Mouse (Mus musculus) limb, embryonic 15.5 days (tissue): Measurements from ENCODE around the gene Saxo1. TPM values are rescaled to one million over a fixed set of nuclear protein-coding genes. Genes with fewer than 3 reads are reported as not detected.
A peak's percentile ranks its signal among the peaks of the same experiment; 100 is the strongest.

Experiments
- ATAC-seq: fragments of 200-750 bp; cut with Nextera tagmentation; 2 replicates; pipeline ENCODE4 v1.8.0; 2017; ENCODE audit warnings: low read depth, moderate TSS enrichment; ENCODE audit not compliant: insufficient number of reproducible peaks, low FRiP score, low TSS enrichment
- H3K27ac ChIP-seq: fragments of 300-500 bp; sonication (generic); 2 replicates; pipeline ENCODE4 v1.5.1; 2015; ENCODE audit warnings: moderate library complexity, mild to moderate bottlenecking, inconsistent platforms
- H3K27me3 ChIP-seq: fragments of 300-500 bp; sonication (generic); 2 replicates; pipeline ENCODE4 v1.6.1; 2015; ENCODE audit warnings: inconsistent platforms
- H3K36me3 ChIP-seq: fragments of 300-500 bp; sonication (generic); 2 replicates; pipeline ENCODE4 v1.6.1; 2015; ENCODE audit warnings: inconsistent platforms
- H3K4me1 ChIP-seq: fragments of 300-500 bp; sonication (generic); 2 replicates; pipeline ENCODE4 v1.6.1; 2015; ENCODE audit warnings: inconsistent platforms
- H3K4me2 ChIP-seq: fragments of 300-500 bp; sonication (generic); 2 replicates; pipeline ENCODE4 v1.6.1; 2015; ENCODE audit warnings: mild to moderate bottlenecking, inconsistent platforms
- H3K4me3 ChIP-seq: fragments of 300-500 bp; sonication (generic); 2 replicates; pipeline ENCODE4 v1.5.1; 2015; ENCODE audit warnings: mild to moderate bottlenecking, inconsistent platforms
- H3K9ac ChIP-seq: fragments of 300-500 bp; sonication (generic); 2 replicates; pipeline ENCODE4 v1.6.1; 2015; ENCODE audit warnings: inconsistent platforms
- H3K9me3 ChIP-seq: fragments of 300-500 bp; sonication (generic); 2 replicates; pipeline ENCODE4 v1.6.1; 2016; ENCODE audit warnings: inconsistent platforms
- WGBS: fragments of 180-500 bp; shearing (Covaris S2); methylation state at CpG from one replicate; pipeline ENCODE4 v1.1.7; 2015; 5-methylcytosine and 5-hydroxymethylcytosine counted together
- polyA plus RNA-seq: library from polyadenylated mRNA; unstranded; fragments of >200 nt; fragmentation: Nextera tagmentation; extraction: Ambion mirVana; gene quantifications from 2 replicates; pipeline ENCODE4 v1.2.1, GENCODE M21; 2015

Saxo1 gene
- 0.17 and 0.65 TPM in 2 replicates for polyA plus RNA-seq

DNA sequence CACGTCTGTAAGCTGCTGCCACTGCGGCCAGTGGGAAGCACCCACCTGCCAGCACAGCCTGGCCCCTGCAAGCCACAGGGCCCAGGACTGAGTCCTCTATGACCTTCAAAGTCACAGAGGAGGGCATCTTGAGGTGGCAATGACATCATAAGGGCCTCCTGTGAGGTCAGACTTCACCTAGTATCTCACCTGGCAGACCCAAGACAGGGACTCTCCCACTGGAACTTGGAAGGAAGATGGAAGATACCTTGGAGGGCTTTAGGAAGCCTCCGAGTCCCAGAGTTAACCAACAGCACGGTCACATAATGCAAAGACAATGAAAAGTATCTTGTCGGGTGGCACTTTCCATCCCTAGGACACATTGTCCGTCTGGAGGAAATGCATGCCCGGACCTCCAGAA, at the start of gene Saxo1:
Gene Saxo1, minus strand, starts transcription at position 101 of the 400 bp plus-strand sequence.
- 92% methylated on average over 7 of the region's 7 CpGs for WGBS
- ATAC-seq, result no peak

DNA sequence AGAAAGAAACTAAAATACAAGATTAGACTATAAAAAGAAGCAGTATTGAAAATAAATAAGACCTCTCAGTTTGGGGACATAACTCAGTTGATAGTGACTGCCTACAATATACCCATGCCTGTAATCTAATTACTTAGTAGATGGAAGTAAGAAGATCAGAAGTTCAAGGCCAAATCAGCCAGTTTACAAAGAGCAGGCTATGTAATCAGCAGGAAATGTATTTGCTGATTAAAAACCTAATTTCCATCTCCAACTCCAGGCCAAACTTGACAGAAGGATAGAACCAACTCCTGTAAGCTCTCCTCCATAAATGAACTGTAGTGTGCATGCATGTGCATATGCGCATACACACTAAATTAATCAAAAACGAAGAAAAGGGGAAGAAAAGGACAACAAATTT, 33.2 kb upstream of the Saxo1 start:
- Histone ChIP-seq H3K4me2 (no peak overlapping the region), H3K36me3 (peaks cover 37% of the 10 kb centered on the region)
- WGBS, result 99% methylated on average over 2 of the region's 2 CpGs

More for the DNA sequence above, at the start of gene Saxo1:
- Histone ChIP-seq H3K27ac (no peak within 1 kb of the TSS), H3K4me2 (no peak within 1 kb of the TSS), H3K4me3 (no peak within 1 kb of the TSS), H3K27me3 (no peaks in the 10 kb centered on the region), H3K9me3 (no peaks in the 10 kb centered on the region), H3K4me1 (no peaks in the 10 kb centered on the region), H3K36me3 (no peaks in the 10 kb centered on the region), H3K9ac (no peak within 1 kb of the TSS)

DNA sequence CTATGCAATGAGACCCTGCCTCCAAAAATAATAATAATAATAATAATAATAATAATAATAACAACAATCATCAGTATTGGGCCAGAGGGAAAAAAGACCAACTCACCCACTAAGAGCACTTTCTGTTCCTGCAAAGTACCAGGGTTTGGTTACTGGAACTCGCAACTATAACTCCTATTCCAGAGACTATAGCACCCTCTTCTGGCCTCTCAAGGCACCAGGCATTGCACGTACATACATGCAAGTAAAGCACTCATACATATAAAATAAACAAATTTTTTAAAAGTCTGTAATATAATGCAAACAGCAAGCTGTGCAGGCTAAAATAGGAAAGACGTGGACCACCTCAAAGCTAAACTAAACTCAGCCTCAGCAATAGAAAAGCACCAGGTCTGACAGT, 30.1 kb upstream of the Saxo1 start:
- no peak overlapping the region for H3K4me2 ChIP-seq
- no peaks in the 10 kb centered on the region for H3K4me1 ChIP-seq
- peaks cover 60% of the 10 kb centered on the region for H3K36me3 ChIP-seq
- ATAC-seq, result no peak
- no peak overlapping the region for H3K4me3 ChIP-seq
- no peaks in the 10 kb centered on the region for H3K27me3 ChIP-seq
- H3K9ac ChIP-seq, result no peak overlapping the region
- H3K27ac ChIP-seq, result no peak overlapping the region
- WGBS, result 96% methylated on average over 3 of the region's 3 CpGs
- H3K9me3 ChIP-seq, result no peaks in the 10 kb centered on the region

More for the DNA sequence above, 33.2 kb upstream of the Saxo1 start:
- no peak overlapping the region for H3K27ac ChIP-seq
- no peak for ATAC-seq
- H3K9me3 ChIP-seq, result no peaks in the 10 kb centered on the region
- no peak overlapping the region for H3K9ac ChIP-seq
- H3K4me3 ChIP-seq, result no peak overlapping the region
- H3K27me3 ChIP-seq, result no peaks in the 10 kb centered on the region
- no peaks in the 10 kb centered on the region for H3K4me1 ChIP-seq

DNA sequence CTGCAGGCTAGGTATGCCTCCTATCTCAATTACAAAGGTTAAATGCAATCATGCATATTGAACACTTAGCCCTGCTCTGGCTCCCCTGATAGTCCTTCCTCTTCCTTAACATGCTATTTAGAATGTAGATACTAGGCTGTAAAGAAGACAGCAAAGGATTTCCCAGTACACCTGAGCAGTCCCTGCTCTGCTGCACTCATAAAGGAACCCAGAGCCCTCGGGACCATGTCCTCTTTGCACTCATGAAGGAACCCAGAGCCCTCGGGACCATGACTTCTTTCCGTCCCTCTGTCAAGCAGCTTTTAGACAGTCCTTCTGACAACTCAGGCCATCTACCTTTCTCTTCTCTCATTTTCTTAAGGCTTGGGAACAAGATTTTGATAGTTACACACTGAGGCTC, 22.5 kb upstream of the Saxo1 start:
- no peak for ATAC-seq
- no peaks in the 10 kb centered on the region for H3K27me3 ChIP-seq
- WGBS, result 79% methylated on average over 3 of the region's 3 CpGs
- H3K9ac ChIP-seq, result no peak overlapping the region
- H3K4me2 ChIP-seq, result no peak overlapping the region
- no peak overlapping the region for H3K4me3 ChIP-seq
- no peak overlapping the region for H3K27ac ChIP-seq
- peaks cover 44% of the 10 kb centered on the region for H3K36me3 ChIP-seq
- H3K9me3 ChIP-seq, result no peaks in the 10 kb centered on the region
- peaks cover 9% of the 10 kb centered on the region for H3K4me1 ChIP-seq

DNA sequence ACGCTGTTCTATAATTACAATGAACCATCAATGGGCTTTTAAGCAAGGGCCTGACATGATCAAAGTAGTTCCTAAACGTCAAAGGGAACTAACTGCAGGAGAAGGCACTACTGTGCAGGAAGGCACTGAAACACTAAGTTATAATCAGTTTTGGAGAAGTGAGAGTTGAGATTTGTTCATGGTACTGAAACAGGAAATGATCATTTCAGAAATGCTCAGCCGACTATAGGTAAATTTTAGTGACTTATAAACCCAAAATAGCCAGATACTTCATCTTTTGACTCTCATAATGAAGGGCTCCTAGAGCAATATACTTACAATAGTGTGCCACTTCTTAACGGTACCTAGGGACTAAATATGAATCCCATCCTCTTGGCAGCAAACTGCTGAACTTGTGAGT, 21.9 kb upstream of the Saxo1 start:
- 58% methylated on average over 4 of the region's 4 CpGs for WGBS
- H3K36me3 ChIP-seq, result peaks cover 39% of the 10 kb centered on the region
- ATAC-seq, result no peak

DNA sequence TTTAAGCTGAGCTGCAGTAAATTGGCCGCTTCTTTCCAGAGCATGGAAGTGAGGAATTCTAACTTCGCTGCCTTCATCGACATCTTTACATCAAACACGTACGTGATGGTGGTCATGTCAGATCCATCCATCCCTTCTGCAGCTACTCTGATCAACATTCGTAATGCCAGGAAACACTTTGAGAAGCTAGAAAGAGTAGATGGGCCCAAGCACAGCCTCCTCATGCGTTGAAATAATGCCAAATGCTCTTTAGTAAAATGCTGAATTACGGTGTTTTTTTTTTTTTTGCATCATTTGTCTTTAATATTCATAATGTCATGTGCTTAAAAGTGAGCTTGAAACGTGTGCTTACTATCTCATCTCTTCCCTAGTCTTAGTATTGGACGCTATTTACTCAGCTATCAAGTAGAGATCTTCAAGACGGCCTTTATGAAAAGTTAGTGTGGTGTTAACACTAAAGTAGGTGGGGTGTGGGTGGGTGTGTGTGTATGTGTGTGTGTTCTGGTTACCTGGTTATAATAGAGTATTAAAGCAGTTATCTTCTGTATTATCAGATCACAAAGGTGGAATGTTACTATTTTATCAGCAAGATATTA, 18.6 kb upstream of the Saxo1 start:
- Histone ChIP-seq H3K9me3 (no peaks in the 10 kb centered on the region), H3K4me2 (peak overlapping the region; percentile 69), H3K27ac (peak overlapping the region; percentile 98; the same call in 1 of the 2 replicates), H3K9ac (peak overlapping the region; percentile 84), H3K4me3 (peak overlapping the region; percentile 82), H3K36me3 (peaks cover 12% of the 10 kb centered on the region), H3K27me3 (no peaks in the 10 kb centered on the region), H3K4me1 (peaks cover 9% of the 10 kb centered on the region)
- ATAC-seq, result no peak
- 7% methylated on average over 11 of the region's 11 CpGs for WGBS

More for the DNA sequence above, 21.9 kb upstream of the Saxo1 start:
- H3K9ac ChIP-seq, result no peak overlapping the region
- no peaks in the 10 kb centered on the region for H3K27me3 ChIP-seq
- no peaks in the 10 kb centered on the region for H3K9me3 ChIP-seq
- no peak overlapping the region for H3K4me2 ChIP-seq
- H3K4me1 ChIP-seq, result peaks cover 9% of the 10 kb centered on the region
- no peak overlapping the region for H3K4me3 ChIP-seq
- H3K27ac ChIP-seq, result no peak overlapping the region

DNA sequence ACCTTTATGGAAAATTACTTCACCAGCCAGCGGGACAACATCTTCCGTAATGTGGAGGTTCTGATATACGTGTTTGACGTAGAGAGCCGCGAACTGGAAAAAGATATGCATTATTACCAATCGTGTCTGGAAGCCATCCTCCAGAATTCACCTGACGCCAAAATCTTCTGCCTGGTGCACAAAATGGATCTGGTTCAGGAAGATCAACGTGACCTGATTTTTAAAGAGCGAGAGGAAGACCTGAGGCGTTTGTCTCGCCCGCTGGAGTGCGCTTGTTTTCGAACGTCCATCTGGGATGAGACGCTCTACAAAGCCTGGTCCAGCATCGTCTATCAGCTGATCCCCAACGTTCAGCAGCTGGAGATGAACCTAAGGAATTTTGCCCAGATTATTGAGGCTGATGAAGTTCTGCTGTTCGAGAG, 18.0 kb upstream of the Saxo1 start:
- H3K4me3 ChIP-seq, result peak overlapping the region; percentile 82
- peaks cover 9% of the 10 kb centered on the region for H3K4me1 ChIP-seq
- WGBS, result under 1% methylated on average over 20 of the region's 20 CpGs
- peak overlapping the region; percentile 98 for H3K27ac ChIP-seq
- H3K9ac ChIP-seq, result peak overlapping the region; percentile 84
- peaks cover 12% of the 10 kb centered on the region for H3K36me3 ChIP-seq
- ATAC-seq, result no peak
- no peaks in the 10 kb centered on the region for H3K27me3 ChIP-seq
- H3K9me3 ChIP-seq, result no peaks in the 10 kb centered on the region
- H3K4me2 ChIP-seq, result peak overlapping the region; percentile 69

DNA sequence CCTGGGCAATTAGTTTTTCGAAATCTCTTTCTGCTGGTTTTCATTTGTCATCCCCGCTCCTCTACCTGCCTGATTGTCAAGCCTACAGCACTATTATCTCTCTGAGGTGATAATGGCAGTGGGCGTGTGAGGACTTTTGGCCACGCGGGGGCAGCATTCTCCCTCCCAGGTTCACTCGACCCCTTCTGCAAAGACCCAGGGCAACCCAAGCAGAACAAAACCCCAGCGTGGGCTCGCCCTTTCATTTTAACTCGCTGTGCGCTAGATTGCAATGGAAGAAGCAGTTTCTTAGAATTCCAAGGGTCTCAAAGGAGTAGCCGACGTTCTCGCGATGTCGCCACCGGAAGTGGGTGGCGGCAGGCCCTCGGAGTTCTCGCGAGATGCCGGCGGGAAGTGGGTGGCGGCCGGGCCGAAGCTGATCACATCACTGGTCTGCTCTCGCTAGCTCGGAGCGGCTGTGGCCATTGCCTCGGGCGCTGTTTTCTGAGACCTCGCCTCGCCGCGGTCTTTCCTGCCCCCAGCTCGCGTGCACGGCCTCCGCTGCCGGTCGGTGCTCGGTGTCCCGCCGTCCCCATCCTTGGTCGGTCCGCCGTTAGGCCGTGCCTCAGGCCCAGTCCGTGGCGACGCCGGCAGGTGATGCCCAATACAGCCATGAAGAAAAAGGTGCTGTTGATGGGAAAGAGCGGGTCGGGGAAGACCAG, 17.3 kb upstream of the Saxo1 start, which contains the start of gene Rraga:
Gene Rraga, plus strand, starts transcription at position 386 of the 701 bp plus-strand sequence.
- Histone ChIP-seq H3K4me2 (peak within 1 kb of the TSS; percentile 69), H3K4me1 (peaks cover 9% of the 10 kb centered on the region), H3K4me3 (peak within 1 kb of the TSS; percentile 82), H3K9me3 (no peaks in the 10 kb centered on the region), H3K27ac (peak within 1 kb of the TSS; percentile 98), H3K27me3 (no peaks in the 10 kb centered on the region), H3K9ac (peak within 1 kb of the TSS; percentile 84), H3K36me3 (peaks cover 12% of the 10 kb centered on the region)
- under 1% methylated on average over 53 of the region's 53 CpGs for WGBS
- peak; percentile 92 for ATAC-seq

DNA sequence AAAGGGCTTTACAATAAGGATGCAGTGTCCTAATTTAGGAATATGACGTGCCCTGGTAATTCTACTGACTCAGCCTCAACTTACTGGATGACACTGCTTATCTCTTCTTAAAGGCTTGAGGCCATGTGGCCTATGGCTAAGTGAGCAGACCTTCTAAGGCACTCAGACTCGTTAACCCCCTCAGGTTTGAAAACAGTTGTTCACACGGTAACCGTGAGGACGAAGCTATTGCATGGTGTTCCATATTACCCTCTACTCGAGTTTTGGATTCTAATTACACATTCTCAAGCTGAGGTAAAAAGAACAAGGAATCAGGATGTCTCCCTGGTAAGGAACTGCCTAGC, 16.8 kb upstream of the Saxo1 start:
- 14% methylated on average over 6 of the region's 6 CpGs for WGBS
- H3K4me3 ChIP-seq, result peak overlapping the region; percentile 82
- no peak for ATAC-seq

DNA sequence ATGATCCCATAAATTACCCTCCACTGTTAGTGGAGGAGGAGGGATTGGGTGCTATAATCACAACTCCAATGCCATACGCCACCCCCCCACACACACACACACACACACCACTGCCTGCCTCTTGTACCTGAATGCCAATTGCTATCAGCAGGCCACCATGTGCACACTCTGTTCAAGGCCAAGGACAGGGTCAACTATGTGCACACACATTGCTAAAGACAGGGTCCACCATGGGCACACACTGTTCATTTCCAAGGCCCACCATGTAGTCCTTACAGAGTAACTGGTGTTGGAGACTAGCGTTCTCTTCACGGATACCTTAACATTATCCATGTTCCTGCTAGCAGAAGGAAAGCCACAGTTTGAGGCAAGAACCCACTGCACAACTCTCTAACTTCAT, 2.9 kb upstream of the Saxo1 start:
- 95% methylated on average over 3 of the region's 3 CpGs for WGBS
- Histone ChIP-seq H3K9me3 (no peaks in the 10 kb centered on the region), H3K27ac (no peak overlapping the region), H3K4me3 (no peak overlapping the region), H3K4me2 (no peak overlapping the region), H3K9ac (no peak overlapping the region), H3K27me3 (no peaks in the 10 kb centered on the region), H3K4me1 (no peaks in the 10 kb centered on the region), H3K36me3 (no peaks in the 10 kb centered on the region)
- ATAC-seq, result no peak

More for the DNA sequence above, 16.8 kb upstream of the Saxo1 start:
- peak overlapping the region; percentile 98 for H3K27ac ChIP-seq
- H3K4me2 ChIP-seq, result peak overlapping the region; percentile 69
- H3K27me3 ChIP-seq, result no peaks in the 10 kb centered on the region
- peaks cover 9% of the 10 kb centered on the region for H3K4me1 ChIP-seq
- no peaks in the 10 kb centered on the region for H3K9me3 ChIP-seq
- peak overlapping the region; percentile 52 for H3K9ac ChIP-seq
- peaks cover 12% of the 10 kb centered on the region for H3K36me3 ChIP-seq

DNA sequence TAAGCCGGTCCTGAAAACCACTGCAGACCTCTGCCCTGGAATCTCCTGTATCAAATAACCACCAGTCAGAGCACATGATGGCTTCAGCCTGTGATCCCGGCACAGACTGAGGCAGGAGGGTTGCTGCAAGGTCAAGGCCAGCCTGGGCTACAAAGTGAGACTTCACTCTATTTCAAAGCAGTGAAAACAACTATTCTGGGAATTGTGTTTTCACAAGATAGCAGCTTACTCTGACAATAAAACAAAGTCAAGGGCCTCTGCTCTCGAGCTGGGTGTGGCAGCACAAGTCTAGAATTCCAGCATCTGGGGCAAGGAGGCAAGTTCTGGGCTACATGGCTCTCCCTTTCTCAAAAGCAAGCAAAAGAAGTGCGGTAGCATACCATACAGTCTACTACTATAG, 878 bp upstream of the Saxo1 start:
- Histone ChIP-seq H3K9ac (no peak overlapping the region), H3K27me3 (no peaks in the 10 kb centered on the region), H3K36me3 (no peaks in the 10 kb centered on the region), H3K27ac (no peak overlapping the region), H3K4me2 (no peak overlapping the region), H3K9me3 (no peaks in the 10 kb centered on the region), H3K4me1 (no peaks in the 10 kb centered on the region), H3K4me3 (no peak overlapping the region)
- 70% methylated on average over 4 of the region's 4 CpGs for WGBS
- no peak for ATAC-seq

DNA sequence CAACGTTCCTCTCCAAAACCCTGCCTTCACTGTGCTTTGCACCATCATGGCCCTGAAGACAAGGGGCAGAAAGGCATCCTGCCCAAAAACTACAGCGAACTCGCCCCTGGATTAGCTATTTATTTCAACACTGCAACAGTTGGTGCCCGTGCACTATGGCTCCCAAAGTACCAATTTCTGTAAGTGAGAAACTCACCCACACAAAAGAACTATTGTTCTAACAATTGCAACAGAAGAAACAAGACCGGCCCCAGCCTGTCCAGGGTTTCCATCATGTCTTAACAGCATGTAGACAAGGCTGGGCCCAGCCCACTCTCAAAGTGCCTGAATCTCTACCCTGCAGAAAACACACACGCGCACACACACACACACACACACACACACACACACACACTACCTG, 757 bp downstream of the Saxo1 start:
- Histone ChIP-seq H3K4me2 (no peak overlapping the region), H3K27me3 (no peaks in the 10 kb centered on the region), H3K4me1 (no peaks in the 10 kb centered on the region), H3K9me3 (no peaks in the 10 kb centered on the region), H3K4me3 (no peak overlapping the region), H3K9ac (no peak overlapping the region), H3K36me3 (no peaks in the 10 kb centered on the region), H3K27ac (no peak overlapping the region)
- no peak for ATAC-seq
- WGBS, result 63% methylated on average over 7 of the region's 7 CpGs
